Mouse (Mus musculus) lung, embryonic 14.5 days (tissue): Measurements from ENCODE around the gene Adcy2. TPM values are rescaled to one million over a fixed set of nuclear protein-coding genes. Genes with fewer than 3 reads are reported as not detected.

Source experiments
- ATAC-seq: fragments of 200-750 bp; cut with Nextera tagmentation; 2 replicates; pipeline ENCODE4 v1.8.0; 2017; ENCODE audit warnings: mild to moderate bottlenecking, moderate TSS enrichment, moderate library complexity; ENCODE audit not compliant: insufficient read depth
- DNase-seq: peaks from one replicate; pipeline ENCODE4 v3.0.0-alpha.2; 2015
- H3K27ac ChIP-seq: fragments of 300-500 bp; sonication (generic); 2 replicates; pipeline ENCODE4 v1.5.1; 2014; ENCODE audit warnings: low read depth, mild to moderate bottlenecking, moderate library complexity
- H3K27me3 ChIP-seq: fragments of 300-500 bp; sonication (generic); 2 replicates; pipeline ENCODE4 v1.6.1; 2014; ENCODE audit warnings: low read length, control low read depth; ENCODE audit not compliant: insufficient read depth
- H3K36me3 ChIP-seq: fragments of 300-500 bp; sonication (generic); 2 replicates; pipeline ENCODE4 v1.6.1; 2014; ENCODE audit warnings: control low read depth; ENCODE audit not compliant: insufficient read depth
- H3K4me1 ChIP-seq: fragments of 300-500 bp; sonication (generic); 2 replicates; pipeline ENCODE4 v1.6.1; 2014; ENCODE audit warnings: antibody characterized with exemption, control low read depth; ENCODE audit not compliant: insufficient read depth
- H3K4me2 ChIP-seq: fragments of 300-500 bp; sonication (generic); 2 replicates; pipeline ENCODE4 v1.6.1; 2014; ENCODE audit warnings: mild to moderate bottlenecking
- H3K4me3 ChIP-seq: fragments of 300-500 bp; sonication (generic); 2 replicates; pipeline ENCODE4 v1.5.1; 2014; ENCODE audit warnings: low read depth, low read length
- H3K9ac ChIP-seq: fragments of 300-500 bp; sonication (generic); 2 replicates; pipeline ENCODE4 v1.6.1; 2014
- H3K9me3 ChIP-seq: fragments of 300-500 bp; sonication (generic); 2 replicates; pipeline ENCODE4 v1.6.1; 2016; ENCODE audit warnings: low read depth, low read length, control low read depth
- CTCF ChIP-seq: IDR thresholded peaks from 2 replicates; pipeline ENCODE4 v1.5.1; 2016; ENCODE audit warnings: antibody characterized with exemption, low read depth
- WGBS: fragments of 180-500 bp; shearing (Covaris S2); extraction: QIAGEN DNeasy Blood & Tissue Kit; methylation state at CpG from one replicate; pipeline ENCODE4 v1.1.7; 2014; 5-methylcytosine and 5-hydroxymethylcytosine counted together
- polyA plus RNA-seq: library from polyadenylated mRNA; unstranded; fragments of >200 nt; fragmentation: Nextera tagmentation; extraction: Ambion mirVana; gene quantifications from 2 replicates; pipeline ENCODE4 v1.2.1, GENCODE M21; 2014

The Adcy2 gene
- polyA plus RNA-seq, 1 experiment from 2014 or later, result 23.8 TPM

GRCm38 (mm10) chr13:69023239-69023638, 23.9 kb upstream of the Adcy2 start:
- Histone ChIP-seq H3K4me3 (no peak overlapping the region), H3K36me3 (no peaks in the 10 kb centered on the region), H3K4me2 (no peak overlapping the region), H3K9ac (no peak overlapping the region), H3K27me3 (no peaks in the 10 kb centered on the region), H3K9me3 (no peaks in the 10 kb centered on the region), H3K27ac (no peak overlapping the region), H3K4me1 (no peaks in the 10 kb centered on the region)
- DNase-seq (no peak), ATAC-seq (no peak)
- TF ChIP-seq CTCF, result no peak
- 89% methylated on average over 2 of the region's 2 CpGs for whole genome bisulfite sequencing

GRCm38 (mm10) chr13:69020574-69020973, 21.2 kb upstream of the Adcy2 start:
- Histone ChIP-seq H3K9ac (no peak overlapping the region), H3K4me3 (no peak overlapping the region), H3K9me3 (no peaks in the 10 kb centered on the region), H3K4me1 (no peaks in the 10 kb centered on the region), H3K27me3 (no peaks in the 10 kb centered on the region), H3K27ac (no peak overlapping the region), H3K4me2 (no peak overlapping the region), H3K36me3 (no peaks in the 10 kb centered on the region)
- WGBS, result 67% methylated on average over 2 of the region's 2 CpGs
- no peak for DNase-seq
- no peak for TF ChIP-seq CTCF
- ATAC-seq, result no peak

- no peak for ATAC-seq
- no peak for DNase-seq
- no peak overlapping the region for H3K4me3 ChIP-seq
- H3K9ac ChIP-seq, result no peak overlapping the region
- no peak overlapping the region for H3K4me2 ChIP-seq
- H3K4me1 ChIP-seq, result no peaks in the 10 kb centered on the region
- no peaks in the 10 kb centered on the region for H3K27me3 ChIP-seq
- H3K36me3 ChIP-seq, result no peaks in the 10 kb centered on the region
- 59% methylated on average over 5 of the region's 5 CpGs for WGBS
- no peaks in the 10 kb centered on the region for H3K9me3 ChIP-seq
- no peak for TF ChIP-seq CTCF
- no peak overlapping the region for H3K27ac ChIP-seq
Measured at GRCm38 (mm10) chr13:69006915-69007314, 7.6 kb upstream of the Adcy2 start.

- WGBS, result 70% methylated on average over 4 of the region's 4 CpGs
- ATAC-seq (no peak), DNase-seq (no peak)
- H3K27ac ChIP-seq, result no peak overlapping the region
- no peak for TF ChIP-seq CTCF
- no peaks in the 10 kb centered on the region for H3K27me3 ChIP-seq
- H3K9me3 ChIP-seq, result no peaks in the 10 kb centered on the region
- H3K4me2 ChIP-seq, result no peak overlapping the region
- H3K9ac ChIP-seq, result no peak overlapping the region
- no peaks in the 10 kb centered on the region for H3K4me1 ChIP-seq
- H3K36me3 ChIP-seq, result no peaks in the 10 kb centered on the region
- no peak overlapping the region for H3K4me3 ChIP-seq
Measured at GRCm38 (mm10) chr13:69006091-69006490, 6.8 kb upstream of the Adcy2 start.

- Histone ChIP-seq H3K4me2 (no peak overlapping the region), H3K9me3 (no peaks in the 10 kb centered on the region), H3K9ac (no peak overlapping the region), H3K27ac (no peak overlapping the region), H3K36me3 (no peaks in the 10 kb centered on the region), H3K27me3 (peaks cover 5% of the 10 kb centered on the region; the same call in 1 of the 2 replicates), H3K4me3 (no peak overlapping the region), H3K4me1 (no peaks in the 10 kb centered on the region)
- 68% methylated on average over 4 of the region's 4 CpGs for WGBS
- TF ChIP-seq CTCF, result no peak
- ATAC-seq (no peak), DNase-seq (no peak)
Measured at GRCm38 (mm10) chr13:69004406-69004805, 5.1 kb upstream of the Adcy2 start.

- H3K4me2 ChIP-seq, result no peak overlapping the region
- no peak for ATAC-seq
- H3K27ac ChIP-seq, result no peak overlapping the region
- peaks cover 5% of the 10 kb centered on the region; the same call in 1 of the 2 replicates for H3K27me3 ChIP-seq
- H3K4me3 ChIP-seq, result no peak overlapping the region
- WGBS, result 50% methylated on average over 5 of the region's 5 CpGs
- H3K36me3 ChIP-seq, result no peaks in the 10 kb centered on the region
- no peak for TF ChIP-seq CTCF
- no peak for DNase-seq
- H3K4me1 ChIP-seq, result no peaks in the 10 kb centered on the region; the same call in 1 of the 2 replicates
- H3K9ac ChIP-seq, result no peak overlapping the region
- H3K9me3 ChIP-seq, result no peaks in the 10 kb centered on the region
Measured at GRCm38 (mm10) chr13:69002631-69003030, 3.3 kb upstream of the Adcy2 start.

GRCm38 (mm10) chr13:69002173-69002572, 2.8 kb upstream of the Adcy2 start:
- Histone ChIP-seq H3K9ac (no peak overlapping the region), H3K27ac (no peak overlapping the region), H3K27me3 (peaks cover 5% of the 10 kb centered on the region; the same call in 1 of the 2 replicates), H3K9me3 (no peaks in the 10 kb centered on the region), H3K4me1 (no peaks in the 10 kb centered on the region; the same call in 1 of the 2 replicates), H3K36me3 (no peaks in the 10 kb centered on the region), H3K4me2 (no peak overlapping the region), H3K4me3 (no peak overlapping the region)
- DNase-seq (peak; percentile 88), ATAC-seq (no peak)
- WGBS, result 19% methylated on average over 4 of the region's 4 CpGs
- peak; percentile 80 for TF ChIP-seq CTCF

- H3K9me3 ChIP-seq, result no peaks in the 10 kb centered on the region
- H3K27ac ChIP-seq, result peak overlapping the region; percentile 32; the same call in 1 of the 2 replicates
- 43% methylated on average over 5 of the region's 5 CpGs for WGBS
Measured at GRCm38 (mm10) chr13:68999826-69000225, 485 bp upstream of the Adcy2 start.

More at GRCm38 (mm10) chr13:68999826-69000225, 485 bp upstream of the Adcy2 start:
- Histone ChIP-seq H3K4me3 (peak overlapping the region; percentile 63), H3K36me3 (no peaks in the 10 kb centered on the region), H3K4me2 (peak overlapping the region; percentile 72), H3K4me1 (no peaks in the 10 kb centered on the region; the same call in 1 of the 2 replicates), H3K27me3 (peaks cover 8% of the 10 kb centered on the region; the same call in 1 of the 2 replicates), H3K9ac (peak overlapping the region; percentile 75)
- DNase-seq, result no peak
- ATAC-seq, result no peak
- TF ChIP-seq CTCF, result no peak
